Mouse (Mus musculus) ovary, postnatal 36 days (tissue): ENCODE measurements around the gene Ankrd12.
"Not testable (repeated sequence)": the region's sequence is repeated elsewhere in the genome, so short reads cannot be mapped to it uniquely, and the experiment has no call there.

Source experiments
- DNase-seq: peaks from one replicate; pipeline ENCODE4 v3.0.0; 2022; ENCODE audit warnings: low spot score, mixed read lengths

The Ankrd12 gene

GRCm38 (mm10) chr17:66084486-66084885 is 7.6 kb upstream of the Ankrd12 start:
- no peak for DNase-seq

GRCm38 (mm10) chr17:66077437-66077850 is 555 bp upstream of the Ankrd12 start:
- DNase-seq = no peak

GRCm38 (mm10) chr17:66076174-66076927 is 538 bp downstream of the Ankrd12 start:
- DNase-seq = no peak

GRCm38 (mm10) chr17:66075827-66076173 is 1.1 kb downstream of the Ankrd12 start:
- DNase-seq = no peak

GRCm38 (mm10) chr17:66073971-66074370 is 2.9 kb downstream of the Ankrd12 start:
- DNase-seq = no peak

GRCm38 (mm10) chr17:66069036-66069435 is 7.9 kb downstream of the Ankrd12 start:
- not testable (repeated sequence) for DNase-seq

GRCm38 (mm10) chr17:66065115-66065514 is 11.8 kb downstream of the Ankrd12 start:
- no peak for DNase-seq

- no peak for DNase-seq
These were observed 15.5 kb downstream of the Ankrd12 start for GRCm38 (mm10) chr17:66061241-66061938.

- no peak for DNase-seq
These were observed 18.7 kb downstream of the Ankrd12 start for GRCm38 (mm10) chr17:66058160-66058559.

- DNase-seq = no peak
These were observed 19.7 kb downstream of the Ankrd12 start for GRCm38 (mm10) chr17:66057145-66057544.

- no peak for DNase-seq
These were observed 23.5 kb downstream of the Ankrd12 start for GRCm38 (mm10) chr17:66053349-66053748.

GRCm38 (mm10) chr17:66048795-66049194 is 28.1 kb downstream of the Ankrd12 start:
- DNase-seq = no peak

- DNase-seq = no peak
These were observed 28.7 kb downstream of the Ankrd12 start for GRCm38 (mm10) chr17:66048199-66048598.

- DNase-seq = not testable (repeated sequence)
These were observed 33.2 kb downstream of the Ankrd12 start for GRCm38 (mm10) chr17:66043679-66044078.

GRCm38 (mm10) chr17:66041020-66041419 is 35.9 kb downstream of the Ankrd12 start:
- no peak for DNase-seq

GRCm38 (mm10) chr17:66033239-66033638 is 43.6 kb downstream of the Ankrd12 start:
- no peak for DNase-seq

GRCm38 (mm10) chr17:66031991-66032390 is 44.9 kb downstream of the Ankrd12 start:
- DNase-seq = no peak

- DNase-seq = no peak
These were observed 52.7 kb downstream of the Ankrd12 start for GRCm38 (mm10) chr17:66024211-66024610.

- no peak for DNase-seq
These were observed 65.1 kb downstream of the Ankrd12 start for GRCm38 (mm10) chr17:66011790-66012189.

- DNase-seq = no peak
These were observed 69.0 kb downstream of the Ankrd12 start for GRCm38 (mm10) chr17:66007892-66008291.

- DNase-seq = no peak
These were observed 69.4 kb downstream of the Ankrd12 start for GRCm38 (mm10) chr17:66007473-66007872.

GRCm38 (mm10) chr17:65988151-65988820 is 88.6 kb downstream of the Ankrd12 start:
- DNase-seq = no peak

GRCm38 (mm10) chr17:65976720-65977119 is 100.2 kb downstream of the Ankrd12 start:
- not testable (repeated sequence) for DNase-seq
